Comparison of ENCODE assay signal across 1 mouse cellular context in the genomic region with DNA sequence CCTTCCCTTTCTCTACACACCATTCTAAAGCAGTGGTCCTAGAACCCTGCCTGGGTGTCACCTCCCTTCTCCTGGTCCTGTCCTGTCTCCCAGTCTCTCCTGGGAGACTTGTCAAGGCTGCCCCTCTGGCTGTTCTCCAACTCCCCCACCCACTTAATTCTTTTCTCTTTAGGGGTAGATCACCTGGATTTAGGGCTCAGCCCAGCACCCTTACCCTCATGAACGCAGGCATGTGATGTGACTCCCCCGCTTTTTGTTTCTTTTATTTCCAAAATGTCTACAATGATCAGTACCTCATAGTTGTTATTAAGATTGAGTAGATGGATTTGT.
TF ChIP-seq lines count a peak whose summit lies in the region.

No protein-coding gene starts in this region.

TF ChIP-seq in MEL, 35 proteins besides CTCF, POLR2A, EP300 and RAD21 (continued from another document):
- no peak for TF ChIP-seq MEF2A (IDR thresholded peaks at IDR 0.05; ENCODE audit: extremely low read depth, insufficient replicate concordance, low read depth, low read length, poor library complexity, severe bottlenecking)
- TF ChIP-seq BHLHE40 (IDR thresholded peaks at IDR 0.05; ENCODE audit: borderline replicate concordance, low read depth, low read length), result no peak
- TF ChIP-seq UBTF (IDR thresholded peaks at IDR 0.05; ENCODE audit: borderline replicate concordance, insufficient read depth, low read depth, low read length), result no peak
- no peak for TF ChIP-seq NELFE (IDR thresholded peaks at IDR 0.05; ENCODE audit: low read depth, low read length)
- no peak for TF ChIP-seq GABPA (IDR thresholded peaks at IDR 0.05; ENCODE audit: low read depth, low read length)
TF ChIP-seq in MEL: peak in this region for 0.
